In genomic region chr8:84656641-84657126, GRCm38 (mm10) we compare ENCODE assay signal across 8 mouse cellular contexts. TPM values are rescaled to one million over a fixed set of nuclear protein-coding genes. Genes with fewer than 3 reads are reported as not detected.
DNase-seq lines count a peak whose midpoint lies in the region; ATAC-seq and TF ChIP-seq lines count a peak whose summit lies in the region.

No protein-coding gene starts in this region.

- TF ChIP-seq POLR2A in limb, embryonic 14.5 days (IDR thresholded peaks at IDR 0.05; ENCODE audit: borderline replicate concordance, extremely low read depth, insufficient read depth, insufficient read length): no peak

- no peaks in the 10 kb centered on the region for H3K9me3 ChIP-seq in forebrain, embryonic 13.5 days (replicated peaks)
- no peaks in the 10 kb centered on the region for H3K9me3 ChIP-seq in hindbrain, embryonic 10.5 days
- no peaks in the 10 kb centered on the region for H3K9me3 ChIP-seq in limb, embryonic 14.5 days (ENCODE audit: control insufficient read depth, low read length)
- H3K9me3 ChIP-seq in midbrain, embryonic 15.5 days: no peaks in the 10 kb centered on the region
- H3K9me3 ChIP-seq in stomach, postnatal 0 days (ENCODE audit: control insufficient read depth, low read length): no peaks in the 10 kb centered on the region

- H3K36me3 ChIP-seq in forebrain, embryonic 13.5 days (ENCODE audit: poor library complexity, severe bottlenecking): no peaks in the 10 kb centered on the region
- H3K36me3 ChIP-seq in hindbrain, embryonic 10.5 days: no peaks in the 10 kb centered on the region
- H3K36me3 ChIP-seq in limb, embryonic 14.5 days (ENCODE audit: control insufficient read depth, insufficient read depth, low read length): no peaks in the 10 kb centered on the region
- no peaks in the 10 kb centered on the region for H3K36me3 ChIP-seq in midbrain, embryonic 15.5 days (replicated peaks)
- H3K36me3 ChIP-seq in stomach, postnatal 0 days (ENCODE audit: control insufficient read depth, insufficient read depth, low read length): no peaks in the 10 kb centered on the region

- H3K4me3 ChIP-seq in forebrain, embryonic 13.5 days: peak overlapping the region; percentile 22
- H3K4me3 ChIP-seq in hindbrain, embryonic 10.5 days: peak overlapping the region; percentile 55
- H3K4me3 ChIP-seq in limb, embryonic 14.5 days (replicated peaks; ENCODE audit: low read length): peak overlapping the region; percentile 35
- H3K4me3 ChIP-seq in midbrain, embryonic 15.5 days: peak overlapping the region; percentile 17
- H3K4me3 ChIP-seq in stomach, postnatal 0 days (ENCODE audit: low read depth, low read length): peak overlapping the region; percentile 38

- H3K9ac ChIP-seq in forebrain, embryonic 13.5 days: peak overlapping the region; percentile 51
- peak overlapping the region; percentile 57 for H3K9ac ChIP-seq in limb, embryonic 14.5 days (ENCODE audit: low read depth, low read length, severe bottlenecking)
- H3K9ac ChIP-seq in midbrain, embryonic 15.5 days: peak overlapping the region; percentile 2; the same call in 1 of the 2 replicates
- H3K9ac ChIP-seq in stomach, postnatal 0 days (ENCODE audit: low read length): peak overlapping the region; percentile 74

- H3K4me1 ChIP-seq in forebrain, embryonic 13.5 days: peaks cover 47% of the 10 kb centered on the region
- H3K4me1 ChIP-seq in hindbrain, embryonic 10.5 days (replicated peaks): peaks cover 75% of the 10 kb centered on the region
- H3K4me1 ChIP-seq in limb, embryonic 14.5 days (ENCODE audit: control insufficient read depth, insufficient read depth, low read length): peaks cover 55% of the 10 kb centered on the region
- peaks cover 38% of the 10 kb centered on the region for H3K4me1 ChIP-seq in midbrain, embryonic 15.5 days
- H3K4me1 ChIP-seq in stomach, postnatal 0 days (replicated peaks; ENCODE audit: control insufficient read depth, insufficient read depth): peaks cover 7% of the 10 kb centered on the region

- H3K27me3 ChIP-seq in forebrain, embryonic 13.5 days: no peaks in the 10 kb centered on the region
- no peaks in the 10 kb centered on the region for H3K27me3 ChIP-seq in hindbrain, embryonic 10.5 days (ENCODE audit: insufficient read depth, poor library complexity, severe bottlenecking)
- no peaks in the 10 kb centered on the region for H3K27me3 ChIP-seq in limb, embryonic 14.5 days (ENCODE audit: control insufficient read depth, insufficient read depth, low read length)
- H3K27me3 ChIP-seq in midbrain, embryonic 15.5 days (replicated peaks): no peaks in the 10 kb centered on the region; the same call in 1 of the 2 replicates
- no peaks in the 10 kb centered on the region for H3K27me3 ChIP-seq in stomach, postnatal 0 days (ENCODE audit: control insufficient read depth, insufficient read depth, low read length)

- peak; percentile 9; the same call in 1 of the 2 replicates for TF ChIP-seq CTCF in stomach, postnatal 0 days (IDR thresholded peaks at IDR 0.05; ENCODE audit: low read depth)

- no peak for ATAC-seq in forebrain, embryonic 13.5 days
- peak; percentile 63 for ATAC-seq in limb, embryonic 14.5 days (ENCODE audit: low FRiP score, low read depth)
- ATAC-seq in midbrain, embryonic 15.5 days (replicated peaks): no peak; the same call in 1 of the 2 replicates
- ATAC-seq in stomach, postnatal 0 days (ENCODE audit: low FRiP score, low TSS enrichment): peak; percentile 80

- peak; percentile 82 to 84 for DNase-seq in CD8-positive naive resting alpha-beta T cell, adult 2 months (ENCODE audit: low read depth in 2 of 2, low spot score in 2 of 2)
- DNase-seq in adrenal gland, postnatal 36 days: peak; percentile 78 to 79
- DNase-seq in hindbrain, embryonic 10.5 days (ENCODE audit: low spot score): peak; percentile 80
- peak; percentile 88 for DNase-seq in limb, embryonic 14.5 days (ENCODE audit: low spot score)
- DNase-seq in stomach, postnatal 0 days (ENCODE audit: low spot score): peak; percentile 94
- no peak for DNase-seq in layer of hippocampus, adult 9-10 months (ENCODE audit: low spot score)

- H3K4me2 ChIP-seq in forebrain, embryonic 13.5 days: peak overlapping the region; percentile 60
- peak overlapping the region; percentile 75 for H3K4me2 ChIP-seq in limb, embryonic 14.5 days (replicated peaks; ENCODE audit: low read depth, low read length, severe bottlenecking)
- peak overlapping the region; percentile 42 for H3K4me2 ChIP-seq in midbrain, embryonic 15.5 days
- H3K4me2 ChIP-seq in stomach, postnatal 0 days (replicated peaks; ENCODE audit: low read depth): peak overlapping the region; percentile 73

- 3% methylated on average over 23 of the region's 23 CpGs for WGBS in forebrain, embryonic 13.5 days
- 1% methylated on average over 23 of the region's 23 CpGs for WGBS in hindbrain, embryonic 10.5 days
- WGBS in limb, embryonic 14.5 days: 0% methylated on average over 23 of the region's 23 CpGs
- 4% methylated on average over 23 of the region's 23 CpGs for WGBS in midbrain, embryonic 15.5 days
- WGBS in stomach, postnatal 0 days: 0% methylated on average over 23 of the region's 23 CpGs

- TF ChIP-seq EP300 in stomach, postnatal 0 days (optimal IDR thresholded peaks at IDR 0.05): peak; percentile 52

- H3K27ac ChIP-seq in forebrain, embryonic 13.5 days: peak overlapping the region; percentile 74
- H3K27ac ChIP-seq in hindbrain, embryonic 10.5 days: peak overlapping the region; percentile 93
- peak overlapping the region; percentile 97 for H3K27ac ChIP-seq in limb, embryonic 14.5 days (replicated peaks; ENCODE audit: low read depth, low read length)
- H3K27ac ChIP-seq in midbrain, embryonic 15.5 days: peak overlapping the region; percentile 64
- peak overlapping the region; percentile 97 for H3K27ac ChIP-seq in stomach, postnatal 0 days (replicated peaks)

RNA-seq across cellular contexts. Expression of gene Ier2, which starts 6.0 kb away (rescaled TPM):
- 10 to 100 TPM; 33.9 to 37.4 TPM for total RNA-seq in adrenal gland, postnatal 36 days (2021)
- 35.2 and 35.4 TPM in 2 replicates for polyA plus RNA-seq in forebrain, embryonic 13.5 days (2015; fragmentation: Nextera tagmentation; extraction: Ambion mirVana)
- polyA plus RNA-seq in hindbrain, embryonic 10.5 days (2016; fragmentation: Nextera tagmentation; extraction: Ambion mirVana): 89.9 and 94.7 TPM in 2 replicates
- polyA plus RNA-seq in limb, embryonic 14.5 days (2012; rRNA removed): 33.3 and 38.2 TPM in 2 replicates
- polyA plus RNA-seq in limb, embryonic 14.5 days (2014; fragmentation: Nextera tagmentation; extraction: Ambion mirVana): 66.0 and 70.1 TPM in 2 replicates
- 16.9 and 17.8 TPM in 2 replicates for polyA plus RNA-seq in midbrain, embryonic 15.5 days (2015; fragmentation: Nextera tagmentation; extraction: Ambion mirVana)
- 82.8 and 86.6 TPM in 2 replicates for polyA plus RNA-seq in stomach, postnatal 0 days (2015; fragmentation: Nextera tagmentation; extraction: Ambion mirVana)

RNA-seq across cellular contexts. Expression of gene Trmt1, which starts 29.4 kb away (rescaled TPM):
- 10 to 100 TPM; 63.8 to 83.7 TPM for total RNA-seq in adrenal gland, postnatal 36 days (2021)
- polyA plus RNA-seq in forebrain, embryonic 13.5 days (2015; fragmentation: Nextera tagmentation; extraction: Ambion mirVana): 53.5 and 59.1 TPM in 2 replicates
- polyA plus RNA-seq in hindbrain, embryonic 10.5 days (2016; fragmentation: Nextera tagmentation; extraction: Ambion mirVana): 57.8 and 65.9 TPM in 2 replicates
- 144 and 158 TPM in 2 replicates for polyA plus RNA-seq in limb, embryonic 14.5 days (2012; rRNA removed)
- polyA plus RNA-seq in limb, embryonic 14.5 days (2014; fragmentation: Nextera tagmentation; extraction: Ambion mirVana): 71.0 and 71.7 TPM in 2 replicates
- 63.3 and 66.7 TPM in 2 replicates for polyA plus RNA-seq in midbrain, embryonic 15.5 days (2015; fragmentation: Nextera tagmentation; extraction: Ambion mirVana)
- 45.1 and 49.9 TPM in 2 replicates for polyA plus RNA-seq in stomach, postnatal 0 days (2015; fragmentation: Nextera tagmentation; extraction: Ambion mirVana)

RNA-seq across cellular contexts. Expression of gene Nacc1, which starts 31.0 kb away (rescaled TPM):
- total RNA-seq in adrenal gland, postnatal 36 days (2021): 10 to 100 TPM; 73.9 to 80.0 TPM
- 16.1 and 18.6 TPM in 2 replicates for polyA plus RNA-seq in forebrain, embryonic 13.5 days (2015; fragmentation: Nextera tagmentation; extraction: Ambion mirVana)
- 25.2 and 28.9 TPM in 2 replicates for polyA plus RNA-seq in hindbrain, embryonic 10.5 days (2016; fragmentation: Nextera tagmentation; extraction: Ambion mirVana)
- polyA plus RNA-seq in limb, embryonic 14.5 days (2012; rRNA removed): 68.8 and 86.2 TPM in 2 replicates
- 18.5 and 19.8 TPM in 2 replicates for polyA plus RNA-seq in limb, embryonic 14.5 days (2014; fragmentation: Nextera tagmentation; extraction: Ambion mirVana)
- 16.3 and 17.2 TPM in 2 replicates for polyA plus RNA-seq in midbrain, embryonic 15.5 days (2015; fragmentation: Nextera tagmentation; extraction: Ambion mirVana)
- polyA plus RNA-seq in stomach, postnatal 0 days (2015; fragmentation: Nextera tagmentation; extraction: Ambion mirVana): 6.8 and 8.3 TPM in 2 replicates

RNA-seq across cellular contexts. Expression of gene Lyl1, which starts 44.6 kb away (rescaled TPM):
- 1 to 10 TPM; 2.5 to 2.9 TPM for total RNA-seq in adrenal gland, postnatal 36 days (2021)
- 1.9 and 2.1 TPM in 2 replicates for polyA plus RNA-seq in forebrain, embryonic 13.5 days (2015; fragmentation: Nextera tagmentation; extraction: Ambion mirVana)
- 5.6 and 6.5 TPM in 2 replicates for polyA plus RNA-seq in hindbrain, embryonic 10.5 days (2016; fragmentation: Nextera tagmentation; extraction: Ambion mirVana)
- polyA plus RNA-seq in limb, embryonic 14.5 days (2012; rRNA removed): 7.1 and 7.6 TPM in 2 replicates
- 5.6 and 6.2 TPM in 2 replicates for polyA plus RNA-seq in limb, embryonic 14.5 days (2014; fragmentation: Nextera tagmentation; extraction: Ambion mirVana)
- polyA plus RNA-seq in midbrain, embryonic 15.5 days (2015; fragmentation: Nextera tagmentation; extraction: Ambion mirVana): 3.4 and 4.2 TPM in 2 replicates
- polyA plus RNA-seq in stomach, postnatal 0 days (2015; fragmentation: Nextera tagmentation; extraction: Ambion mirVana): 4.0 and 4.3 TPM in 2 replicates

Comparison
In these comparisons a context has a peak if more than half of its experiments do, and no peak if none do; other contexts are left out.
1. ATAC-seq: peak in limb, embryonic 14.5 days (single experiment) and stomach, postnatal 0 days (single experiment); none in forebrain, embryonic 13.5 days (single experiment) and midbrain, embryonic 15.5 days (single experiment).
2. H3K9ac ChIP-seq: peak in every context shown above with its lines; median percentile 74 in stomach, postnatal 0 days; 57 in limb, embryonic 14.5 days; 51 in forebrain, embryonic 13.5 days; 2 in midbrain, embryonic 15.5 days.
3. Peak in every context shown above with its lines, with median percentiles within 50 percentile points of each other: H3K27ac ChIP-seq, H3K4me2 ChIP-seq and H3K4me3 ChIP-seq.